Mouse (Mus musculus) forebrain, embryonic 11.5 days (tissue): ENCODE results near the gene Enpep. TPM values are rescaled to one million over a fixed set of nuclear protein-coding genes. Genes with fewer than 3 reads are reported as not detected.

Source experiments
- ATAC-seq: fragments of 200-750 bp; cut with Nextera tagmentation; replicated peaks from 2 replicates; pipeline ENCODE4 v1.8.0; 2017; ENCODE audit warnings: moderate TSS enrichment; ENCODE audit not compliant: low FRiP score
- DNase-seq: peaks from one replicate; pipeline ENCODE4 v3.0.0-alpha.2; 2017; ENCODE audit warnings: low spot score
- H3K27ac ChIP-seq: fragments of 300-500 bp; sonication (generic); 2 replicates; pipeline ENCODE4 v1.5.1; 2014; ENCODE audit warnings: low read depth, low read length
- H3K27me3 ChIP-seq: fragments of 300-500 bp; sonication (generic); 2 replicates; pipeline ENCODE4 v1.6.1; 2014; ENCODE audit warnings: mild to moderate bottlenecking, low read length, mixed read lengths; ENCODE audit not compliant: control insufficient read depth, insufficient read depth
- H3K36me3 ChIP-seq: fragments of 300-500 bp; sonication (generic); 2 replicates; pipeline ENCODE4 v1.6.1; 2014; ENCODE audit warnings: mild to moderate bottlenecking, low read length, moderate library complexity, mixed read lengths; ENCODE audit not compliant: control insufficient read depth, insufficient read depth
- H3K4me1 ChIP-seq: fragments of 300-500 bp; sonication (generic); replicated peaks from 2 replicates; pipeline ENCODE4 v1.6.1; 2014; ENCODE audit warnings: low read length, mixed read lengths; ENCODE audit not compliant: control insufficient read depth, insufficient read depth
- H3K4me2 ChIP-seq: fragments of 300-500 bp; sonication (generic); 2 replicates; pipeline ENCODE4 v1.6.1; 2014; ENCODE audit warnings: low read depth, mild to moderate bottlenecking, low read length, moderate library complexity, mixed read lengths; ENCODE audit not compliant: severe bottlenecking
- H3K4me3 ChIP-seq: fragments of 300-500 bp; sonication (generic); 2 replicates; pipeline ENCODE4 v1.5.1; 2014; ENCODE audit warnings: low read depth, low read length
- H3K9ac ChIP-seq: fragments of 300-500 bp; sonication (generic); 2 replicates; pipeline ENCODE4 v1.6.1; 2014; ENCODE audit warnings: low read length
- H3K9me3 ChIP-seq: fragments of 300-500 bp; sonication (generic); 2 replicates; pipeline ENCODE4 v1.6.1; 2016; ENCODE audit warnings: low read length, mixed read lengths; ENCODE audit not compliant: control insufficient read depth
- WGBS: fragments of 180-500 bp; shearing (Covaris S2); extraction: QIAGEN DNeasy Blood & Tissue Kit; methylation state at CpG from one replicate; pipeline ENCODE4 v1.1.7; 2014; 5-methylcytosine and 5-hydroxymethylcytosine counted together
- polyA plus RNA-seq: library from polyadenylated mRNA; unstranded; fragments of >200 nt; fragmentation: Nextera tagmentation; extraction: Ambion mirVana; gene quantifications from 2 replicates; pipeline ENCODE4 v1.2.1, GENCODE M21; 2014

The Enpep gene
- polyA plus RNA-seq, 1 experiment from 2014 or later, result 0.39 TPM

GRCm38 (mm10) chr3:129223964-129224805 lies 108.3 kb downstream of the Enpep start:
- WGBS, result under 1% methylated on average over 26 of the region's 26 CpGs
- H3K4me2 ChIP-seq, result no peak overlapping the region
- DNase-seq (peak; percentile 66), ATAC-seq (no peak)
- H3K4me1 ChIP-seq, result no peaks in the 10 kb centered on the region
- no peak overlapping the region for H3K27ac ChIP-seq
- H3K36me3 ChIP-seq, result no peaks in the 10 kb centered on the region
- H3K9ac ChIP-seq, result no peak overlapping the region
- no peak overlapping the region for H3K4me3 ChIP-seq
- no peaks in the 10 kb centered on the region for H3K9me3 ChIP-seq
- peaks cover 75% of the 10 kb centered on the region for H3K27me3 ChIP-seq

DNA sequence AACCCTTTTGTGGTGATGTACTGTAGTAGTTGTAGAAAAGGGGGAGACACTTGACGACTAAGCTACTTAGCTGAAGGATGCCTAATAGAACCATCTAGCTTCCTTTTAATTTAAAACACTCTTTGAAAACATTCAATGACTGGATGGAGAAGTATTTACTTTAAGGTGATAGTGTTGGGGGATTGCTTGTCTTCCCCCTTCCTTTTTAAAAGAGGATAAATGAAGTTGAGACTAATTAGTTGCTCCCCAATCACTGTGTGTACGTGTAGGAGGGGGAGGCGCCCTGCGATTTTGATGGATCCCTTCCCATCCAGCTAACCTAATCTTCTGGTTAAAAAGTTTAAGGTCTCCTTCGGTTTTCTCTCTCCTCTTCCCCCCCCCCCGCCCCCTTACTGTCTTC lies 109.1 kb downstream of the Enpep start:
- H3K27me3 ChIP-seq, result peaks cover 77% of the 10 kb centered on the region
- no peak overlapping the region for H3K4me2 ChIP-seq
- no peaks in the 10 kb centered on the region for H3K36me3 ChIP-seq
- no peaks in the 10 kb centered on the region; the same call in 1 of the 2 replicates for H3K4me1 ChIP-seq
- H3K9me3 ChIP-seq, result no peaks in the 10 kb centered on the region
- DNase-seq (no peak), ATAC-seq (no peak)
- H3K4me3 ChIP-seq, result no peak overlapping the region
- H3K9ac ChIP-seq, result no peak overlapping the region
- WGBS, result 0% methylated on average over 5 of the region's 6 CpGs
- no peak overlapping the region for H3K27ac ChIP-seq

GRCm38 (mm10) chr3:129222448-129223290 lies 109.9 kb downstream of the Enpep start:
- no peak for DNase-seq
- under 1% methylated on average over 21 of the region's 21 CpGs for WGBS

DNA sequence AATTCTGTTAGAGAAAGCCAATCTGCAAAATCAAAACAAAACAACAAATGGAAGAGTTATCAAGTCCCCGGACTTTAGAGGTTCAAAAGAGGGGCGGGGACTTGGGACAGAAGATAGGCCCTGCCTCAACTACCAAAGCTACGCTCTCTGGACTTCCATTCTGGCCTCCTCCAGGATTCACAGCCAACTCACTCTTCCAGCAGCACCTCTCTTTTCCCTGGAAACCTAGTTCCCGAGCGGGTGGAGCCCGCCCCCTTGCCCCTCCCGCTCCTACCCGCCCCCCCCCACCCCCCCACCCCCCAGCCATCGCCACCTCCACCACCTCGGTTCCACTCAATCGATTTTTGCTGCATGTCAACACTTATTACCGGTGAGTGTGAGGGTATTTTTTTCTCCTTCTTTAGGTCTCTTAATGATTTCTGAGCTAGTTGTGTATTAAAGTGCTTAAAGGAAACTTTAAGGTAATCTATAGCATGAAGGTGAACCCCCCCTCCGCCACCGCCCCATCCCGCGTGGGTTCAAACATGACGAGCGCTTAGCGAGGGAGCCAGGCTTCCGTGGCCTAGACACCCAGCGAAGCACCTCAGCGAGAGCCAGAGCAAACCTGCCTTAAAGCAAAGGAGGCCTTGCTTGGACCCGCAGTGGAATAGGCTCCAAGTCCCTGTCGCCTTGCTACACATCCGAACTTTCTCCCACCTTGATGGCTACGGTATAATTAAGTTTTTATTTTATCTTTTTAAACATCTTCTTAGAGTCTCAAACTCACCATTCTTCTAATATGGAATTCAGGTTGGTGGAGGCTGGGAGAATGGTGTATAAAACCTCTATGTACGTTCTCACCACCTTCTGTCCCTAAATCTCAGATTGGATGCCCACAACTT lies 110.9 kb downstream of the Enpep start:
- H3K9ac ChIP-seq, result no peak overlapping the region
- H3K4me3 ChIP-seq, result no peak overlapping the region
- no peak overlapping the region for H3K27ac ChIP-seq
- no peaks in the 10 kb centered on the region for H3K9me3 ChIP-seq
- H3K27me3 ChIP-seq, result peaks cover 79% of the 10 kb centered on the region
- no peaks in the 10 kb centered on the region for H3K36me3 ChIP-seq
- no peak overlapping the region for H3K4me2 ChIP-seq
- DNase-seq (no peak), ATAC-seq (no peak)
- 2% methylated on average over 27 of the region's 27 CpGs for WGBS
- H3K4me1 ChIP-seq, result no peaks in the 10 kb centered on the region; the same call in 1 of the 2 replicates

More at GRCm38 (mm10) chr3:129222448-129223290, 109.9 kb downstream of the Enpep start:
- Histone ChIP-seq H3K4me1 (no peaks in the 10 kb centered on the region; the same call in 1 of the 2 replicates), H3K27ac (no peak overlapping the region), H3K4me3 (no peak overlapping the region), H3K36me3 (no peaks in the 10 kb centered on the region), H3K27me3 (peaks cover 78% of the 10 kb centered on the region), H3K9me3 (no peaks in the 10 kb centered on the region), H3K9ac (no peak overlapping the region), H3K4me2 (no peak overlapping the region)
- ATAC-seq, result no peak

- Histone ChIP-seq H3K4me3 (no peak overlapping the region), H3K36me3 (no peaks in the 10 kb centered on the region), H3K4me2 (no peak overlapping the region), H3K9ac (no peak overlapping the region), H3K27ac (no peak overlapping the region), H3K27me3 (peaks cover 77% of the 10 kb centered on the region), H3K4me1 (peaks cover 1% of the 10 kb centered on the region; the same call in 1 of the 2 replicates), H3K9me3 (no peaks in the 10 kb centered on the region)
- WGBS, result under 1% methylated on average over 24 of the region's 24 CpGs
- DNase-seq (no peak), ATAC-seq (no peak)
Measured at GRCm38 (mm10) chr3:129220681-129221379, 111.7 kb downstream of the Enpep start.

- DNase-seq (no peak), ATAC-seq (no peak)
- Histone ChIP-seq H3K4me3 (no peak overlapping the region), H3K27me3 (peaks cover 77% of the 10 kb centered on the region), H3K4me2 (no peak overlapping the region), H3K4me1 (peaks cover 4% of the 10 kb centered on the region; the same call in 1 of the 2 replicates), H3K36me3 (no peaks in the 10 kb centered on the region), H3K27ac (no peak overlapping the region), H3K9me3 (no peaks in the 10 kb centered on the region), H3K9ac (no peak overlapping the region)
- WGBS, result 1% methylated on average over 7 of the region's 7 CpGs
Measured at GRCm38 (mm10) chr3:129220086-129220670, 112.3 kb downstream of the Enpep start.
